Mouse (Mus musculus): ENCODE data around the gene Aph1b.

The Aph1b gene

GRCm38 (mm10) chr9:66768721-66769120 is 26.6 kb downstream of the Aph1b start:
- Histone ChIP-seq H3K9me3 (ENCODE audit: low read length) (no peaks in the 10 kb centered on the region), H3K4me3 (replicated peaks; ENCODE audit: low read length) (no peak overlapping the region), H3K36me3 (ENCODE audit: insufficient read depth, low read length) (no peaks in the 10 kb centered on the region), H3K4me1 (replicated peaks; ENCODE audit: low read depth, low read length) (no peaks in the 10 kb centered on the region), H3K27me3 (ENCODE audit: insufficient read depth, low read length) (no peaks in the 10 kb centered on the region)
- TF ChIP-seq POU5F1 (IDR thresholded peaks at IDR 0.05; ENCODE audit: borderline replicate concordance, low read length) (no peak), CTCF (conservative IDR thresholded peaks at IDR 0.05; ENCODE audit: low read length) (no peak), NANOG (IDR thresholded peaks at IDR 0.05; ENCODE audit: borderline replicate concordance, low read length) (no peak)

GRCm38 (mm10) chr9:66760991-66761390 is 34.3 kb downstream of the Aph1b start:
- H3K9me3 ChIP-seq (ENCODE audit: low read length): no peaks in the 10 kb centered on the region
- TF ChIP-seq POU5F1 (IDR thresholded peaks at IDR 0.05; ENCODE audit: borderline replicate concordance, low read length): no peak
- no peak for TF ChIP-seq CTCF (conservative IDR thresholded peaks at IDR 0.05; ENCODE audit: low read length)
- no peak for TF ChIP-seq NANOG (IDR thresholded peaks at IDR 0.05; ENCODE audit: borderline replicate concordance, low read length)
- no peaks in the 10 kb centered on the region for H3K4me1 ChIP-seq (replicated peaks; ENCODE audit: low read depth, low read length)
- H3K36me3 ChIP-seq (ENCODE audit: insufficient read depth, low read length): no peaks in the 10 kb centered on the region
- no peak overlapping the region for H3K4me3 ChIP-seq (replicated peaks; ENCODE audit: low read length)
- no peaks in the 10 kb centered on the region for H3K27me3 ChIP-seq (ENCODE audit: insufficient read depth, low read length)

GRCm38 (mm10) chr9:66752849-66753248 is 42.4 kb downstream of the Aph1b start:
- H3K36me3 ChIP-seq (ENCODE audit: insufficient read depth, low read length): no peaks in the 10 kb centered on the region
- H3K9me3 ChIP-seq (ENCODE audit: low read length): no peaks in the 10 kb centered on the region
- no peak overlapping the region for H3K4me3 ChIP-seq (replicated peaks; ENCODE audit: low read length)
- H3K27me3 ChIP-seq (ENCODE audit: insufficient read depth, low read length): peaks cover 3% of the 10 kb centered on the region; the same call in 1 of the 2 replicates
- H3K4me1 ChIP-seq (replicated peaks; ENCODE audit: low read depth, low read length): no peaks in the 10 kb centered on the region
- no peak for TF ChIP-seq POU5F1 (IDR thresholded peaks at IDR 0.05; ENCODE audit: borderline replicate concordance, low read length)
- TF ChIP-seq CTCF (conservative IDR thresholded peaks at IDR 0.05; ENCODE audit: low read length): no peak
- no peak for TF ChIP-seq NANOG (IDR thresholded peaks at IDR 0.05; ENCODE audit: borderline replicate concordance, low read length)

- no peak for TF ChIP-seq POU5F1 (IDR thresholded peaks at IDR 0.05; ENCODE audit: borderline replicate concordance, low read length)
- no peak for TF ChIP-seq NANOG (IDR thresholded peaks at IDR 0.05; ENCODE audit: borderline replicate concordance, low read length)
- no peak for TF ChIP-seq CTCF (conservative IDR thresholded peaks at IDR 0.05; ENCODE audit: low read length)
- Histone ChIP-seq H3K4me3 (replicated peaks; ENCODE audit: low read length) (no peak overlapping the region), H3K4me1 (replicated peaks; ENCODE audit: low read depth, low read length) (no peaks in the 10 kb centered on the region), H3K9me3 (ENCODE audit: low read length) (no peaks in the 10 kb centered on the region), H3K36me3 (ENCODE audit: insufficient read depth, low read length) (no peaks in the 10 kb centered on the region), H3K27me3 (ENCODE audit: insufficient read depth, low read length) (peaks cover 17% of the 10 kb centered on the region; the same call in 1 of the 2 replicates)
Observed at GRCm38 (mm10) chr9:66748390-66748789, 46.9 kb downstream of the Aph1b start.

GRCm38 (mm10) chr9:66744531-66744930 is 50.8 kb downstream of the Aph1b start:
- TF ChIP-seq CTCF (conservative IDR thresholded peaks at IDR 0.05; ENCODE audit: low read length) (no peak), NANOG (IDR thresholded peaks at IDR 0.05; ENCODE audit: borderline replicate concordance, low read length) (no peak), POU5F1 (IDR thresholded peaks at IDR 0.05; ENCODE audit: borderline replicate concordance, low read length) (no peak)
- Histone ChIP-seq H3K4me1 (replicated peaks; ENCODE audit: low read depth, low read length) (no peaks in the 10 kb centered on the region), H3K36me3 (ENCODE audit: insufficient read depth, low read length) (no peaks in the 10 kb centered on the region), H3K4me3 (replicated peaks; ENCODE audit: low read length) (no peak overlapping the region), H3K9me3 (ENCODE audit: low read length) (no peaks in the 10 kb centered on the region), H3K27me3 (ENCODE audit: insufficient read depth, low read length) (peaks cover 17% of the 10 kb centered on the region; the same call in 1 of the 2 replicates)

- Histone ChIP-seq H3K36me3 (ENCODE audit: insufficient read depth, low read length) (no peaks in the 10 kb centered on the region), H3K4me3 (replicated peaks; ENCODE audit: low read length) (no peak overlapping the region), H3K9me3 (ENCODE audit: low read length) (no peaks in the 10 kb centered on the region), H3K4me1 (replicated peaks; ENCODE audit: low read depth, low read length) (no peaks in the 10 kb centered on the region), H3K27me3 (ENCODE audit: insufficient read depth, low read length) (peaks cover 8% of the 10 kb centered on the region; the same call in 1 of the 2 replicates)
- TF ChIP-seq POU5F1 (IDR thresholded peaks at IDR 0.05; ENCODE audit: borderline replicate concordance, low read length) (no peak), CTCF (conservative IDR thresholded peaks at IDR 0.05; ENCODE audit: low read length) (no peak), NANOG (IDR thresholded peaks at IDR 0.05; ENCODE audit: borderline replicate concordance, low read length) (no peak)
Observed at GRCm38 (mm10) chr9:66739516-66739915, 55.8 kb downstream of the Aph1b start.

- no peak overlapping the region for H3K4me3 ChIP-seq (replicated peaks; ENCODE audit: low read length)
- H3K9me3 ChIP-seq (ENCODE audit: low read length): no peaks in the 10 kb centered on the region
- TF ChIP-seq NANOG (IDR thresholded peaks at IDR 0.05; ENCODE audit: borderline replicate concordance, low read length): no peak
- no peak for TF ChIP-seq POU5F1 (IDR thresholded peaks at IDR 0.05; ENCODE audit: borderline replicate concordance, low read length)
- no peak for TF ChIP-seq CTCF (conservative IDR thresholded peaks at IDR 0.05; ENCODE audit: low read length)
- H3K4me1 ChIP-seq (replicated peaks; ENCODE audit: low read depth, low read length): no peaks in the 10 kb centered on the region
- no peaks in the 10 kb centered on the region for H3K36me3 ChIP-seq (ENCODE audit: insufficient read depth, low read length)
- H3K27me3 ChIP-seq (ENCODE audit: insufficient read depth, low read length): no peaks in the 10 kb centered on the region
Observed at GRCm38 (mm10) chr9:66736551-66736950, 58.7 kb downstream of the Aph1b start.

GRCm38 (mm10) chr9:66736016-66736415 is 59.3 kb downstream of the Aph1b start:
- H3K4me1 ChIP-seq (replicated peaks; ENCODE audit: low read depth, low read length): no peaks in the 10 kb centered on the region
- no peaks in the 10 kb centered on the region for H3K36me3 ChIP-seq (ENCODE audit: insufficient read depth, low read length)
- no peak for TF ChIP-seq POU5F1 (IDR thresholded peaks at IDR 0.05; ENCODE audit: borderline replicate concordance, low read length)
- H3K27me3 ChIP-seq (ENCODE audit: insufficient read depth, low read length): no peaks in the 10 kb centered on the region
- H3K9me3 ChIP-seq (ENCODE audit: low read length): no peaks in the 10 kb centered on the region
- no peak overlapping the region for H3K4me3 ChIP-seq (replicated peaks; ENCODE audit: low read length)

GRCm38 (mm10) chr9:66735122-66735521 is 60.2 kb downstream of the Aph1b start:
- Histone ChIP-seq H3K27me3 (ENCODE audit: insufficient read depth, low read length) (no peaks in the 10 kb centered on the region), H3K36me3 (ENCODE audit: insufficient read depth, low read length) (no peaks in the 10 kb centered on the region), H3K9me3 (ENCODE audit: low read length) (no peaks in the 10 kb centered on the region), H3K4me3 (replicated peaks; ENCODE audit: low read length) (no peak overlapping the region), H3K4me1 (replicated peaks; ENCODE audit: low read depth, low read length) (no peaks in the 10 kb centered on the region)
- TF ChIP-seq NANOG (IDR thresholded peaks at IDR 0.05; ENCODE audit: borderline replicate concordance, low read length) (no peak), CTCF (conservative IDR thresholded peaks at IDR 0.05; ENCODE audit: low read length) (no peak), POU5F1 (IDR thresholded peaks at IDR 0.05; ENCODE audit: borderline replicate concordance, low read length) (no peak)
